Mouse (Mus musculus): ENCODE measurements around the gene Fam198b. TPM values are rescaled to one million over a fixed set of nuclear protein-coding genes. Genes with fewer than 3 reads are reported as not detected.
"Not testable (repeated sequence)": the region's sequence is repeated elsewhere in the genome, so short reads cannot be mapped to it uniquely, and the experiment has no call there.

The Fam198b gene
- total RNA-seq, 2 experiments from 2014 or later: 28.8 to 42.7 TPM

DNA sequence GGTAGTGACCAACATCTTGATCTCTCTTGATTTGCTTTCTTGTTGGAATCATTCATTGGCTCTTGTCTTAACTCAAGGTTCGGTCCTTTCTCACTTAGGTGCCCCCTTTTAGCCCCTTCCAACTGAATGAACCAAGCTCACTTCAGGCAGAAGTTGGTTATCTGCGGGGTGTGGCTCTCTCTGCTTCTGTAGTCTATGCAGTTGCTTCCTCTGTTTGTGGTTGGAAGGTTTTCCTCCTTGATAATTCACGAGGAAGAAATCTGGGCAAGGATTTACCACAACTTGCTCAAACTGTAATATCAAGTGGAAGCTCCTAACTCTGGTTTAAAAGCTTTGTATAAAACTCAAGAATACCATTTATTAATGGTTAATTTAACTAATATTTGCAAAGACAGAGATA lies 26.8 kb downstream of the Fam198b start:
- DNase-seq: no peak
- intact Hi-C loops (cut with DNase I): no loop called here

DNA sequence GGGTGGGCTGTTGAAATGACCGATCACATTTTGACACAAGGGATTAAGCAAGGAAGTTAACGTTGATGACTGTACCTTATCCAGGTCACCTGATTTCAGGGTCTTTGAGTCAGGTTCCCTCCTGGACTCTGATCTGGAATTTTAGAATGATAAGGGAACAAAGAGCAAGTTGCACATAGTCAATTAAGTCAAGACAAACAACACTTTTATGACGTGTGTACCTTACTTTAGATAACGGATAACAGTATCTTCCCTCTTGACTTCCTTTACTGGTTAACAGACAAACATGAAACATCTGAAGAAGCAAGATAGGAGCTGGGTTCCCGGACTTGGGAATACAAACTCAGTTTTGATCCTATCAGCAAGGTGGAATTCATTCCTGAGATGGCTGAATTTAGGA lies 29.7 kb downstream of the Fam198b start:
- DNase-seq: no peak
- intact Hi-C loops (cut with DNase I): no loop called here

DNA sequence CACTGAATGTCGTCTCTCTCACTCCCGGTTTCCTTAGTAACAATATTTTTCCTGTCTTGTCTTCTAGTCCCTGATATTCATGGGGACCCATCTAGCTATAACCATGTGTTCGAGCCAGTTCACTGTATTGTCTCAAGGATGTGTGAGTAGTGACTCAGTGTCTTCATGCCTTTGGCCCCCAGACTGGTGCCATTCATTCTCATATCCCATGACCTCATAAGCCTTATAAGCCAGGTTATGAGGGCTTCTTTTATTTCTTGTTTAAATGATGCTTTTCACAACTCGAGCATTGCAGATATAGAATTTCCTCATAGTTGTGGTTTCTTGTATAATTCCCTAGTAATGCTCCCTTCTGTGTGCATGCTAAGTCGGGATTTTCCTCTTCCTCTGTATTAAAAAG lies 31.9 kb downstream of the Fam198b start:
- DNase-seq: no peak
- intact Hi-C loops (cut with DNase I): no loop called here

DNA sequence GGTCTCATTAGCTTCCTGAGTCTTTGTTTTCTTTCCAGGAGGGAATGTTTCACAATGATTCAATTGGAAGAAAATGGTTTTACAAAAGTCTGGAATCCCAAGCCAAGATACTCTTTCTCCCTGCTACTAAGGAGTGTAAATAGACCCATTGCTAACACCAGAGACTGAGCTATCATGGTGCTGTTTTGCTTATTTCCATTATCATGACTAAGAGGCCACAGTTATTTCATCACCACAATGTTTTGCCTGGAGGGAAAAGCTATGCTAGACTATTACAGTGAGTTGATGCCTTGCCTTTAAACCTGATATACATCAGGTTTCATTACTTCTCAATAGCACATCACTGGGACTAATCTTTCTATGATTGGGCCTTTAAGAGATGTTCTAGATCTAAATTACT lies 34.4 kb downstream of the Fam198b start:
- no peak for DNase-seq
- intact Hi-C loops (cut with DNase I): no loop called here

DNA sequence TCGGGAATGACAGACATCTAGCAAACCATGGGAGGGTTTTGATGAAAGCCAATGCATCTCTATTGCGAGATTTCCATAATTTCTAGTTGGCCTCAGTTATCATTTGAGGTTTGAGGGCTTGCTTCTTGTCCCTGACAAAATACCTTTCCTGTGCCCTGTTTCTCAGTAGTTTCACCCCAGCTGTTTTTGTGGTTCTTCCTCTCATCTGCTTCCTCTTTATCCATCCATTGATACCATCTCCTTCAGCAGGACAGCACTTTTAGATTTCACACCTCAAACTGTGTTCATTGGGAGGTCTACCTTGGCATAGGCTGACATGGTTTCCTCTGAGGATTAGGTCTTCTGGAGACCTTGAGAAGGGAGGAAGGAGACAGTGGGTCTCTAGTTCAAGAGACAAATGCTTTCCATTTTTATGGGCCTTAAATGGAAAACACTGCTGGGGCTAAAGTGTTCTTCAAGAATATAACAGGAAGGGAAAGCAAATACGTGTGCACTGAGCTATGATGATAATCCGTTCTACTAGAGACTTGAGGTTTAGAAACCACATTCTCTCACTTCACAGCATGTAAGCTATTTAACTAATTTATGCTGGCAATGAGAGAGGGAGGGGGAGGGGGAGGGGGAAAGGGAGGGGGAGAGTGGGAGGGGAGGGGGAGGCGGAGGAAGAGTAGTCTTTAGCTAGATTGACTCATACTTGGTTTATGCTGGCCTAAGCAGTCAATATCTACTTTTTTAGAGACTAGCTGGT lies 41.8 kb downstream of the Fam198b start:
- DNase-seq: no peak
- intact Hi-C loops (cut with DNase I): loop anchor here (5.0 kb wide), 1 partner anchor 39 kb away; no protein-coding TSS in a partner anchor

DNA sequence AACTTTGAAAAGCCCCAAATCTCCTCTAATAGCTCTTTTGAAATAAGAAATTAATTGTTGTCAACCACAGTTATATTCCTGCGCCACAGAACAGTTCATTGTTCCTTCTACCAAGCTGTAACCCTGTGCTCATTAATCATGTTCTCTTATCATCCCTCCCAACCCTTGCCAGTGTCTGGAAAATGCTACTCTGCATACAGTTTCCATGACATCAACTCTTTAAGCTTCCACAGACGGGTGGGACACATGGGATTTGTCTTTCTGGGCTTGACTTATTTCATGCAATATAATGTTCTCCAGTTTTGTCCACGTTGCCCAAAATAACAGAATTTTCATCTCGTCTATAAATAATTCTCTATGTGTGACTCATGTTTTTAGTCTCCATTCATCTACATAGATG lies 42.7 kb downstream of the Fam198b start:
- intact Hi-C loops (cut with DNase I): loop anchor here (5.0 kb wide), 1 partner anchor 40 kb away; no protein-coding TSS in a partner anchor
- no peak for DNase-seq

DNA sequence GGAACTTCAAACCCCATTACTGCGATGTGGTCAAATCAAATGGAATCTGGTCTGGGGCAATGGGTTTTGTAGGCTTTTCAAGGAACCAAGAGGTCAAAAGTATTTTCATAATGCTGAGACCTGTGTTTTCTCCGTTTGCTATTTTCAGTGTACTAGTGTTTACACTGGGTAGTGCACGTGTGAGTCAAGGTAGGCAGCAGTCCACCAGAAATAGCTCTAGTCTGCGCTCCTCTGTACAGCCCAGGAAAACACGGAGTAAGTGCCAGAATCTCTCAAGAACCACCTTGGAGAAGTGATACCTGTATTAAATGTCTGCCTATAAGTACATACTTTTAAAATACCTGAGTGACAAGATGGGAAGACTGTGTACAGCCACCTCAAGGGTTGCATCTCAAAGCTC lies 44.1 kb downstream of the Fam198b start:
- intact Hi-C loops (cut with DNase I): loop anchor here (5.0 kb wide), 1 partner anchor 41 kb away; no protein-coding TSS in a partner anchor
- DNase-seq: no peak

DNA sequence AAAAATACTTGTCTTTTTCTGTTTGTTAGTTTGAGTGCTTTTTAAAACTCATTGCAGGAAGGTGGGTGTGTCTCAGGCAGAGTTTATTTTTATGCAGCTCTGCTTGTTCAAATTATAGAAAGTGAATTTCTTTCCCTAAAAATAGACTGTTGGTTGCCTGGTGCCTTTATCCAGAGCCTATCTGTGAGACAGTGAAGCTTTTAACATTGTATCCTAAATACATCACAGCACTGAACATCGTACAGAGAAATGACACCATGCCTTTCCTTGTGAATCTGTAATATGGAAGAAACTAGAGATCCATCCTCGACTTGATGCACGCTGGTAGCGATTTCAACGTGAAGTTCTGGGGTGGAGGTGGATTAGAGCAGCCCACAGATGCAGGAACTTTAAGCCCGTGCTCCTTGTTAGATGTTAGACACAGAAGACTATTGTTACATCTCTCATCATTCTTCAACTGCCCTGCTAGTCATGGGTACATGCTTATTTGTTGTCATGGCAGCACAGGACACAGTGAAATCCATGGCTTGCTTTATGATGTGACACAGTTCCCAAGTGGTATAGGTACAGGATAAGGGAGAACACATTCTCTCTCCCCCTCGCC lies 45.9 kb downstream of the Fam198b start:
- no peak for DNase-seq
- intact Hi-C loops (cut with DNase I): no loop called here

DNA sequence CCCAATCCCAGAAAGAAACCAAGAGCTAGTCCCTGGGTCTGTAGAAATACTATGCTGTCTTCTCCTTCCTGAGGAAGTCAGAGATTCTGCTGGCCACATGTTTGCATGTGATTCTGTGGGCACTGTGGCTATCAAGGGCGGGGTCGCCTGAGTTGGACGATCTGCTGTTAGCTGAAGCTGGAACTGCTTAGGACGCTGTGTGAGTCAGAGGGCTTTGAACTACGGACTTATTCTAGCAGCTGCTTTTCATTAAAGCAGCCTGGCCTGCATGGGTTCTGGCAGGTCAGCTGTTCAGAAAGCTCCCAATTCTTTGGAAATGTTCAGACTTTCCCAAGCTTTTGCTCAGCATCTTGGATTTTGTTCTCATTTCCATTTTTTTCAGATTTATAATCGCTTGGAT lies 51.9 kb downstream of the Fam198b start:
- DNase-seq: peak; percentile 46 to 56
- intact Hi-C loops (cut with DNase I): no loop called here

DNA sequence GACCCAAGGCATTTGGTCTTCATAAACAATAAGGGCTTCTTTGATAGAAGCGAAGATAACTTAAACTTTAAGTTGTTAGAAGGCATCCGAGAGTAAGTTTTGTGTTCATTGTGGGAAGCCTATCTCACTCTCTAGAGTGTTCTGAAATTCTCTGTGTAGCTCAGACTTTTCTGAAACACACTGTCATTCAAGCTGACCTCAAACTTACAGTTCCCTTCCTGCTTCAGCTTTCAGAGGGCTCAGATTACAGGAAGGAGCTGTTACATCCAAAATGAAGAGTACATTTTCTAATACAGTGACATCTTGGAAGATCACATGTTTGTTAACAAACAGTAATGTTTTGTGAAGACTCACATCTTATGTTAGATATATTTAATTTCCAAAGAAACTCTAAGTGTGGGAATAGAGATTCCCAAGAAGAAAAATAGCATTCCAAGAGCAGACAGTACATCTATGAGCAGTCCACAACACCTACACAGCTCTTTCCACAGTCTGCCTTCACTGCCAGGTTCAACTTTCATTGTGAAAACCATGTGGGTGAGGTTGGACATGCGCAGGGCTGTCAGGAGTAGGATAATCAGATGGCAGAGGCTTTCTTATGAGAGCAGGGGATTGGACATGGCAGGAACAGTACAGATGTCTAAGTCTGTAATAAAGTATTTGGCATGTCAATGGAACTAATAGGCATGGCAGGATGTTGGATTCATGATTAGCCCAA lies 52.6 kb downstream of the Fam198b start:
- DNase-seq: no peak
- intact Hi-C loops (cut with DNase I): no loop called here

DNA sequence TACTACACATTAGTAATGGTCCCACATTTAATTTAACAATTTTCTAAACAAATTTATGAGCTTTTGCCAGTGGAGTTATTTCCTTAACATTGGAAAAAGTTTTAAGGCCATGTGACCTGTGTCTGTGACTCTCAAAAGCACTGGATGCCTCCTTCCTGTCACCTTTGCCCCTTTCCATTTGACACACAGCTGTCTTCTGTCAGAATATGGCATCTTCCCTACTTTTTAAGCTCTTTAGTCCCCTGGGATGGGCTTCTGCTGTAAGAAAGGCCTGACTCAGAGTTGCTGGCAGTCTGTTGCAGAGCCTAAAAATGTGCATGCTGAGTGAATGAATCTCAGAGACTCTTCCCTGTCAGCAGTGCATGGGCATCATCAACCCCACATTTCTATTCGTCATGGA lies 63.4 kb downstream of the Fam198b start:
- peak; percentile 30 to 63 for DNase-seq
- intact Hi-C loops (cut with DNase I): no loop called here

DNA sequence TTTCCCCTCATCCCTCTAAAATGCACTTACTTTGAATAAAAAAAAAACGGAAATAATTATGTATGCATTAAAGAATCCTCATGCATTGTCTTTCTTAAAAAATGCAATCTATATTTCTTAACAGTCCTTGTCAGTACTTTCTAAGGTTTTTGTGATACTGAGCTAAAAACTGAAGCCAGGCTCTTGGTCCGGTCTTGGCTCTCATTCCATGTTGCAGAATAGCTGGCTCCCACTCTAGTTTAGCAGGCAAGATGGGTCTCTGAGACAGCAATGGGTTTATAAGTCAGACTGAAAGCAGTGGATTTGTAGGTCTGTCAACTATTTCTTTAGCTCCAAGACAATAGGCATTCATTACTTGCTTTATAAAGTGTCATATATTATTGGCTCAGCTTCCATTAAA lies 63.8 kb downstream of the Fam198b start:
- intact Hi-C loops (cut with DNase I): no loop called here
- no peak for DNase-seq

DNA sequence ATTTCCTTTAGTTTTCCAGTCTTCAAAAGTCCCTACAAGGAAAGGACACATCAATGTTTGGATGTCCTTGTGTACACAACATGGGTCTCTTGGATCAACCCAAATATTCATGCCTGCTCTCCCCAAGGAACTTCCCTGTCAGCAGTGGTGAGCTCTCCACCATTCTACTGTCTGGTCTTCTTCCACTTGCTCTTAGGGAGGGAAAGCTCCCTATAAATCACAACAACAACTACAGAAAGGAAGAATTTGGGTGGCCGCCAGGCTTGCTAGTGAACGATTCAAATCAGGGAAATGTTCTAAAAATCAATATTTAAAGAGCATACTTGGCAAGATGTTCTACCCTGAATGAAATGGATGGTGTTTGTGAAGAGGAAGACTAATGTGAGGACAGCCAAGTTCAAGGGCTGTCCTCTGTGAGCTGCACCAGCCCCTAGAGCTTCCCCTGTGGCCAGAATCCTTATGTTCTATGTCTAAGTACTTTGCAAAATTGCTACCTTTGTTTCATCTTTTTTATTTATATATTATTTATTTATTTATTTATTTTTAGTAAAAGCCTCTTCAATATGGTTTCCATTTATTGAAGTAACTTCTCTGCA lies 68.9 kb downstream of the Fam198b start:
- intact Hi-C loops (cut with DNase I): no loop called here
- DNase-seq: no peak

DNA sequence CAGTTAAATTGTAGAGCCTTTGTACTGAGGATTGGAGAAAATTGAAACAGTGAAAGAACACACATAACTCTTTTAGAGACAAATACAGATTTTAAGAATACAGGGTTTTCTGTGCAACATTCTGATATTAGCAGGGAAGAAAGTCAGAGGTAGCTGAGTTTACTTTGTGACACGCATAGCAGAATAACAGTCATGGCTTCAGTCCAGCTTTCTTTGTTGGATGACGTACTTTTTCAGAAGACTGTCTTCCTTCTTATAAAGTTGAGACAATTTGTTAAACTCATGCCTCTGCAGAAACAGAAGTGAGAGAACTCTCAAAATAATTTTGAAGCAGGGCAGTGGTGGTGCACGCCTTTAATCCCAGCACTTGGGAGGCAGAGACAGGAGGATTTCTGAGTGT lies 70.9 kb downstream of the Fam198b start:
- intact Hi-C loops (cut with DNase I): no loop called here

DNA sequence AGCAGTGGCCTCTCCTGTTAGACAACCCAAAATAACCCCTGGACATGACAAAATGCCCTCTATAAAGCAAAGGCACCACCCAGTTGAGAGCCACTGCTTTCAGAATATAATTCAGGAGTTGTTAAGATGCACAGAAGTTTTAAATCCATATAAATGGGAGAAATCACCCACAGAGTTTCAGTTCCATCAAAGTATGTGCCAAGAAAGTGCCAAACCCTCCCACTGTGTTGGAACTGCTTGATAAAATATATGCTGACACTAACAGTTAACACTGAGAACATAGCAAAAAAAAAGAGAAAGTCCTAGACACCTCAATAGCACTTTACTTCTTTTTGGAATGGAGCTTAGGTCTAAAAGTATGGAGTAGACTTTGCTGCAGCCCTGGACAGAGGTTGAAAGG lies 72.5 kb downstream of the Fam198b start:
- DNase-seq: no peak
- intact Hi-C loops (cut with DNase I): no loop called here

More for the DNA sequence above, 70.9 kb downstream of the Fam198b start:
- DNase-seq: no peak

DNA sequence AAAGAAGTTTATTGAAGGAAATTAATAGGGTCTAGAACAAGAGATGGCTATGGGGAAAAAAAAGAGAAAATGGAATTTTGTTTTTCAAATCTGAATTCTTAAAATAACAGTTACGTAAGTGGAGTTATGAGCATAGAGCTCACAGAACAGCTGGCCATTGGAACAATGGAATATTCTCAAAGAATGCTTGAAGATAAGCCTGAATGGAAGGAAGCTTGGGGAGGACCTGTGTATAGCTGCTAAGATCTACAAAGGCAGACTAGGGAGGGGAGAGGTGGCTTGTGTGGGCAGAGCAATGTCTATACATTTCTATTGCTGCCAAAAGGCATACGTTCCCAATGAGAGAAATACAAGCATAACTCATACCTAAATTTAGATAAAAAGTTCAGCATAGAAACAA lies 73.4 kb downstream of the Fam198b start:
- DNase-seq: no peak
- intact Hi-C loops (cut with DNase I): no loop called here

DNA sequence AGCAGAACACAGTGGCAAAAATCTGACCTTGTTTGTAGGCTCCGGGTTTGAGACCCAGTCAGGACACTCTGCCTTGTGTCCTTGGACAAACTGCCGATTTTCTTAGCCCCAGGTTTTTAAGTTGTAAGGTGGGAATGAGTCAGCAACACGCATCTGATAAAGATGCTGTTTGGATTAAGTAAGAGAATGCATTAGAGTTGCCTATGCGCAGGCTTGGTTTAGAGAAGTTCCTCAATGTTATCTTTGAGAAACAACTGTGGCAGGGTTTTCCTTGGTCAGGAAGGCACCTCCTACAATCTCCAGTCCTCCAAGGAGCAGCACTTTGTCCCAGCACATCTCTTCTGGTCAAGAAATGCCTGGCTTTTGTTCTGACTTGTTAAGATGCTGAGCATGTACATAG lies 82.4 kb downstream of the Fam198b start:
- DNase-seq: no peak
- intact Hi-C loops (cut with DNase I): no loop called here

DNA sequence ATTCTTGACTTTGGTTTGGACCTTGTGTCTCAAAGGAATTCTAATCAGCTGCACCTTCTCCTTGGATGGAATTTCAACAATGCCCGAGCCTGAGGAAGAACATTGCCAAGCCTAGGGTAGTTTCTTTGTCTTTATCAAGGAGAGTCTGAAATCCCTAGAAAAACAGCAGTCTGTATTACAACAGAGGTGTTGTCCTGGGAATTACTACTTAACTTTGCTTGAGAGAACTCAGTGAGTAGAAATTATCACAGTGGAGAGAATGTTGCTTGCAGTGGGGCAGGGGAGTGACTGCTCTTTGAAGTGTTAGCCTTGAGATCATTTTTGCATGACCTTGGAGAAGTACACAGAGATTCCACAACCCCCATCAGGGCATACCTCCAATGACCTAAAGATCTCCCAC lies 83.0 kb downstream of the Fam198b start:
- intact Hi-C loops (cut with DNase I): no loop called here
- no peak for DNase-seq

DNA sequence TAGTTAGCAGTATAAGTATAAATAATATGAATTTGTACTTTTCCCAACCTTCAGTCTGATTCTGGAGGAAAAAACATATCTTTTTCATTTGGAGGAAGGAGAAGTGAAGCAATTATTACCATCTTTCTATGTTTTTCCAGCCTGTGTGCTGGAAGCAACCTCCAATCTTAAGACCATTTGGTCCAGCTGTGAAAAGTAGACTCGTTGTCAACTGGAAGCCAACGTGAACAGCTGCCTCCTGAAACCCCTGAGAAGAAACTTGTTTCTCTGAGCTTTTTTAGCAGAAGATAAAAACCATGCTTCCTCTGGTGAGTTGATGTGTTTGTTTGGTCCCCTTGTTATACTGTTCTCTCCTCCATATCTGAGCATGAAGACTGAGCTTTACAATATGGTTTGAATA lies 84.1 kb downstream of the Fam198b start:
- no peak for DNase-seq
- intact Hi-C loops (cut with DNase I): no loop called here

DNA sequence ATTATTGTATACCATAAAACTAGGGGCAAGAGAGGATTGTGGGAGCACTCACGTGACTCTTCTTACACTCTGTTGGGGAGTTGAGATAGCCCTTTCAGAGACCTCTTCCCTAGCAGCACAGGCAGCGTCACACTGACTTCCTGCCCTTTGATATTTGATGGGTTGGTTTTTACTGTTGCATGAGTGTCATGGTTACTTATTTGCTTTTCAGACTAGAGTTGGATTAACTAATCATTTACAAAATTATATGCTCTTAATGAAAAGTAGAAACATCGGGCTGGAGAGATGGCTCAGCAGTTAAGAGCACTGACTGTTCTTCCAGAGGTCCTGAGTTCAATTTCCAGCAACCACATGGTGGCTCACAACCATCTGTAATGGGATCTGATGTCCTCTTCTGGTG lies 85.2 kb downstream of the Fam198b start:
- DNase-seq; intact Hi-C loops (cut with DNase I): not testable (repeated sequence)

DNA sequence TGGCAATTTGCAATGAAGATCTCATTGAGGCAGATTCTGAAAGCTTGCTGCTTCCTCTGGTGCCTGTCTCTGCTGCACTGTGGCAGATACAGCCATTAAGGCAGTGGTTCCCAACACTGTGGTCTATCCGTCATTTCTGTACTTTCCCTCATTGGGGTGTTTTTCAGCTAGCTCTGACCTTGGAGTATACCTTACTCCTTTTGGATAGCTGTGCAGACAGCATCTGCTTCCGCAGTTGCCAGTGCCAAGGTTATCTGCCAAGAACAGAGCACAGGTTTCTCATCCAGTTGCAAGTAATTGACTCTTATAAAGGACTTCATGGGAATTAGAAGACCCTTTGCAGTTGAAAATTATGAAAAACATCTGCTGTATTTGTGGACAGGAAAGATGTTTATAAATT lies 85.7 kb downstream of the Fam198b start:
- intact Hi-C loops (cut with DNase I): loop anchor here (10.0 kb wide), 1 partner anchor 85 kb away; the partner anchor contains the start of gene Fam198b
- DNase-seq: peak in 1 of 2 experiments; percentile 50

All from heart, postnatal 14 days (tissue).